Mouse (Mus musculus) large intestine, adult 2 months (tissue): ENCODE measurements around the gene Akap13. TPM values are rescaled to one million over a fixed set of nuclear protein-coding genes. Genes with fewer than 3 reads are reported as not detected.

Experiments used
- DNase-seq: peaks from one replicate; pipeline ENCODE4 v3.0.0-alpha.2; 2012; ENCODE audit warnings: low read depth, low spot score
- WGBS: fragments of 180-500 bp; shearing (Covaris S2); methylation state at CpG from one replicate; pipeline ENCODE4 v1.1.7; 2018; 5-methylcytosine and 5-hydroxymethylcytosine counted together
- polyA plus RNA-seq: library from polyadenylated mRNA; depleted of rRNA; stranded (reverse); fragments of >200 nt; gene quantifications from 2 replicates; pipeline ENCODE4 v1.2.3, GENCODE M21; 2012

Akap13 gene
- polyA plus RNA-seq, 1 experiment, result 14.0 TPM

GRCm38 (mm10) chr7:75648051-75648450 lies 192.7 kb downstream of the Akap13 start:
- 74% methylated on average over 3 of the region's 3 CpGs for WGBS

GRCm38 (mm10) chr7:75648961-75649360 lies 193.6 kb downstream of the Akap13 start:
- 79% methylated on average over 4 of the region's 4 CpGs for WGBS
- DNase-seq, result no peak

More at GRCm38 (mm10) chr7:75648051-75648450, 192.7 kb downstream of the Akap13 start:
- DNase-seq, result no peak

GRCm38 (mm10) chr7:75649966-75650365 lies 194.6 kb downstream of the Akap13 start:
- WGBS, result 81% methylated on average over 1 of the region's 1 CpGs
- DNase-seq, result no peak

- no peak for DNase-seq
- 43% methylated on average over 3 of the region's 3 CpGs for WGBS
Measured at GRCm38 (mm10) chr7:75653684-75654317, 198.5 kb downstream of the Akap13 start.

- no peak for DNase-seq
- WGBS, result 31% methylated on average over 11 of the region's 11 CpGs
Measured at GRCm38 (mm10) chr7:75655180-75656074, 200.1 kb downstream of the Akap13 start.

GRCm38 (mm10) chr7:75656297-75656852 lies 201.0 kb downstream of the Akap13 start:
- WGBS, result 76% methylated on average over 9 of the region's 9 CpGs
- no peak for DNase-seq

GRCm38 (mm10) chr7:75656896-75657295 lies 201.6 kb downstream of the Akap13 start:
- DNase-seq, result no peak
- 74% methylated on average over 1 of the region's 1 CpGs for WGBS

- WGBS, result 69% methylated on average over 3 of the region's 3 CpGs
Measured at GRCm38 (mm10) chr7:75664455-75664854, 209.1 kb downstream of the Akap13 start.

GRCm38 (mm10) chr7:75666982-75667381 lies 211.6 kb downstream of the Akap13 start:
- DNase-seq, result no peak
- 82% methylated on average over 3 of the region's 3 CpGs for WGBS

More at GRCm38 (mm10) chr7:75664455-75664854, 209.1 kb downstream of the Akap13 start:
- DNase-seq, result no peak

GRCm38 (mm10) chr7:75667531-75667930 lies 212.2 kb downstream of the Akap13 start:
- WGBS, result 95% methylated on average over 6 of the region's 6 CpGs
- DNase-seq, result no peak

- WGBS, result 66% methylated on average over 1 of the region's 1 CpGs
- DNase-seq, result no peak
Measured at GRCm38 (mm10) chr7:75668396-75668795, 213.1 kb downstream of the Akap13 start.

- no peak for DNase-seq
- WGBS, result 60% methylated on average over 6 of the region's 6 CpGs
Measured at GRCm38 (mm10) chr7:75669416-75669815, 214.1 kb downstream of the Akap13 start.

- DNase-seq, result no peak
- WGBS, result 84% methylated on average over 9 of the region's 9 CpGs
Measured at GRCm38 (mm10) chr7:75679631-75680030, 224.3 kb downstream of the Akap13 start.

- WGBS, result 79% methylated on average over 1 of the region's 1 CpGs
Measured at GRCm38 (mm10) chr7:75682901-75683300, 227.6 kb downstream of the Akap13 start.

GRCm38 (mm10) chr7:75683410-75683809 lies 228.1 kb downstream of the Akap13 start:
- 96% methylated on average over 6 of the region's 6 CpGs for WGBS
- no peak for DNase-seq

More at GRCm38 (mm10) chr7:75682901-75683300, 227.6 kb downstream of the Akap13 start:
- DNase-seq, result no peak

- 61% methylated on average over 3 of the region's 3 CpGs for WGBS
- no peak for DNase-seq
Measured at GRCm38 (mm10) chr7:75684976-75685375, 229.6 kb downstream of the Akap13 start.

- no peak for DNase-seq
- 78% methylated on average over 7 of the region's 7 CpGs for WGBS
Measured at GRCm38 (mm10) chr7:75686046-75686826, 230.9 kb downstream of the Akap13 start.

GRCm38 (mm10) chr7:75686827-75687164 lies 231.5 kb downstream of the Akap13 start:
- WGBS, result 80% methylated on average over 1 of the region's 1 CpGs

GRCm38 (mm10) chr7:75688144-75688543 lies 232.8 kb downstream of the Akap13 start:
- 88% methylated on average over 3 of the region's 3 CpGs for WGBS
- no peak for DNase-seq

More at GRCm38 (mm10) chr7:75686827-75687164, 231.5 kb downstream of the Akap13 start:
- no peak for DNase-seq

- WGBS, result 87% methylated on average over 5 of the region's 5 CpGs
- DNase-seq, result no peak
Measured at GRCm38 (mm10) chr7:75694777-75695176, 239.4 kb downstream of the Akap13 start.
